Mouse (Mus musculus) MEL-GATA-1-ER (cell line): Measurements from ENCODE around the gene Nob1.

Experiments used
- DNase-seq: peaks from one replicate; pipeline ENCODE4 v3.0.0-alpha.2; 2012; ENCODE audit warnings: low read depth; ENCODE audit errors: extremely low read depth

Nob1 gene

DNA sequence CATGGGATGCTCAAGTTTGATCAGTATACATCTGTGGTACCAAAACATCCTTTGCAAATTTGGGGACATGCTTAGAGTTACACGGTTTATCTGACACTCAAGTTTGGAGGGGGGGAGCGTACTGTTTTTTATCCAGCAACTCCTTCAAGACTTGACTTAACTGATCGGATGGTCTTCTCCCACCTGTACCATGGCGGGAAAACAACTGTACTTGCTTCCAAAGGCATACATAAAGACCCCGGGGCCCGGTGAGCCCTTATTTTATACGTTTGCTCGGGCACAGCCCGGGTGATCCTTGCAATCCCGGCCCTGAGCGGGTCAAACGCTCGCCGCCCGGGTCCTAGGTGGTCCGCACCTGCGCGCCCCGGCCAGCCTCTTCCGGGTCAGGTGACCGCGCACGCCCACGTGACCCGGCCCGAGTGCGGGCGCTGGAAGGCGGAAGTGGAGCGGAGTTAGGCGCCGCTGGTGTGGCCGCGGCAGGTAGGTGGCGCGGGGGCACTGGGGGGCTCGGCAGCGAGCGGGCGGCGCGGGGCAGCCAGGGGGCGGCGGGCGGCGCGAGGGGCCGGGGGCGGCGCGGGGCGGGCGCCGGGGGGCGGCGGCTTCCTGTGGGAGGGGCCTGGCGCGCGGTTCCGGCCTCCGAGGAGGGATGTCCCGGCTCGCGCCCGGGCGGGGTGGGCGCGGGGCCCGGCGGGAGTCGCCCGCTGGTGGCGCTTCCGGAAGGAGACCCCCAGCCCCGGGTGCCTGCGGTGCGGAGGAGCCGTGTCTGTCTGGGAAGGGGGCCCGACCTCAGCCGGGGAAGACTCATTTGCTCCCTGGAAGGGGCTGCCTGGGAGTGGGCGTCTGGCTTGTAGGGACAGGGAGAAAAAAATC lies 11.3 kb upstream of the Nob1 start, which contains the start of gene Wwp2:
TSS of gene Wwp2 (plus strand) at position 404 of the 870 bp plus-strand sequence.
- DNase-seq, result peak; percentile 35

- DNase-seq, result peak; percentile 38
Measured at GRCm38 (mm10) chr8:107435421-107435961, 10.6 kb upstream of the Nob1 start.

DNA sequence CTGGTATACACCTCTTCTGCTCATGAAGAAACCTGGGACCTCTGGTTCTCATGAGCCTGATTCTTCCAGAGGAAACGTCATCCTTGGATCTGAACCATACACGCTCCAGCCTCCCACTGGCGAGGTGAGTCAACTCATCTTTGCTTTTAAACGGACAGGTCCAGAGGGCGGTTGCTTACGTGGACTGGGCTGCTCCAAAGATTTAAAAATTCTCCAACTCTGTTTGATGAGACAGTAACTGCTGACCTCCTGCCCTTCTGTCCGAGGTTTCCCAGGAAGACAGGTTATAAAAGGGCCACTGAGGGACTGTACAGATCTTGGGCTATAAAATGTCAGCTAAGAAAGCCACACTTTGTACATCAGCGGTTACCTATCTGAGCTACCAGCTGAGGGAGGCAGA lies 6.0 kb upstream of the Nob1 start:
- no peak for DNase-seq

DNA sequence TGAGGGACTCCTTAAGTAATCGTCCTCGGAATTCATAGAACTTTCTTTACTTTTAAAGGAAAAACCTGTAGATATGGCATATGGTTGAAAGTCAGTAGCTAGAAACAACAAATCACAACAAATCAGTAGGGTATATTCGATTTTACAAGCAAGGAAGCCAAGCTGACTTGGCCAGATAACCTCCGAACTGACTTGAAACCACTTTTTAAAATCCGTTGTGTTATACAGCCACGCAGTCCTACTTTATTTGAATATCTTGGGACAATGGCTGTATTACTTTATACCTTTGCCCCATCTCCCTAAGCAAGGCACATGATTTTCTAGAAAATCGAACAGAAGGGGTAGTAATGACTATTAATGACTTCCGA lies 363 bp upstream of the Nob1 start:
- DNase-seq, result no peak

DNA sequence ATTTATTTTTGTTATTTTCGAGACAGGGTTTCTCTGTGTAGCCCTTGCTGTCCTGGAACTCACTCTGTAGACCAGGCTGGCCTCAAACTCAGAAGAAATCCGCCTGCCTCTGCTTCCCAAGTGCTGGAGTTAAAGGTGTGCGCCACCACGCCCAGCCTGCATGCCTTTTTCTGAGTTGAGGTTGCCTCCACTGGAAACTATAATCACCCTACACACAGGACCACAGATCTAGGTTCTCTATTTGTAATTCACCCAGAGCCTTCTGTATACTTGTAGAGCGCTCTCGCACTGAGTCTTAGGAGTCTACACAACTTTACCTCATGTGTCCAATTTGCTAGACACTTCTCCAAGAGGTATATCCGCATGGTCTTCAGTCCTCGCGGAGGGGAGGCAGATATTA lies 675 bp downstream of the Nob1 start:
- DNase-seq, result no peak

GRCm38 (mm10) chr8:107417001-107417400 lies 7.8 kb downstream of the Nob1 start:
- DNase-seq, result no peak

DNA sequence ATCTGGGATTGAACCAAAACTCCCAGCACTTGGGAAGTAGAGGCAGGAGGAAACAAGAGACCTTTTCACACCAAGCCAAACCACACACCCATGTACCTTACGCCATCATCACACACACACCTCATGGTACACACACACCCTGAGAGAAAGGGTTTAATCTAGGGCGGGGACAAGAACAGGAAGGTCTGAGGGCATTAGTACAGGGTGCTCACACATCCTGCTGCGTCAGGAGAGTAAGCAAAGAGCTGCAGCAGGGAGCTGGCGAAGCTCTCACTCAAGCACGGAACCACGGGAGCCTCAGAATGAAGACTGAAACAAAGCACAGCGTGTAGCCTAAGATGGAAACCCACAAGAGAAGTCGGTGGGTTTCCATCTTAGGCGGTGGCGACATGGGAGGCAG lies 11.0 kb downstream of the Nob1 start:
- DNase-seq, result no peak

DNA sequence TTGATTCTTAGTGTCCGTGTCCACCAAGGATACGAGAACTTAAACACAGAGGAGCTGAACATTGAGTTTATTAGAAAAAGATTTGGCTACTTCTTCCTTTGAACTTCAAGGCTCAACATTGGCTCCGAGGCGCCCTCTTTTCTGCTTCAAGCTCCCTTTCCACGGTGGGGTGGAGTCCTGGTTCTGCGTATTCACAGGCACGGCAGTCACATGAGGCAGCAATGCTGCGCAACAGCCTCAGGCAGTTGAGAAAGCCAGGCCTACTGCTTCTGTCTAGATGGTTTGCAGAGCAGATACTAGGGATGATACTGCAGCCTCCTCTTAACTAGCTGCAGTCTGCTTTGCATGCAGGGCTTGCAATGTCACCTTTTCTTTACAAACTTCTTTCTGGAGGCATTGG lies 12.3 kb downstream of the Nob1 start:
- DNase-seq, result no peak

DNA sequence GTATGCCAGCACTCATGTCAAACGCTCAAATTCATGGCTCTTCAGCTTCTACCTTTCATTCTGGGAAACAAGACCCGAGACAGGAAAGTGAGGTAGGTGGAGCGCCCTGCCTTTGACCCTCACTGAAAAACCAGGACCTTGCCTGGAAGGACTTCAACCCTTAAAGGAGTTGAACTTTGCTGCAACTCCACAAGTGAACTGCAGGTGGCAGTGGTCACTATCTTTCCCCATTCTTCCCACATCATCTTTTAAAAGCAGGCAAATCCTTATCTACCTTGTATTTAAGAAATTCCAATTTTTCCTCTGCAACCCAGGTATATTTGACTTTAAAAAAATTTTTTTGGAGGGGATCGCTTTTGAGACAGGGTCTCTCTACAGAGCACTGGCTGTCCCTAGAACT lies 13.5 kb downstream of the Nob1 start:
- no peak for DNase-seq

DNA sequence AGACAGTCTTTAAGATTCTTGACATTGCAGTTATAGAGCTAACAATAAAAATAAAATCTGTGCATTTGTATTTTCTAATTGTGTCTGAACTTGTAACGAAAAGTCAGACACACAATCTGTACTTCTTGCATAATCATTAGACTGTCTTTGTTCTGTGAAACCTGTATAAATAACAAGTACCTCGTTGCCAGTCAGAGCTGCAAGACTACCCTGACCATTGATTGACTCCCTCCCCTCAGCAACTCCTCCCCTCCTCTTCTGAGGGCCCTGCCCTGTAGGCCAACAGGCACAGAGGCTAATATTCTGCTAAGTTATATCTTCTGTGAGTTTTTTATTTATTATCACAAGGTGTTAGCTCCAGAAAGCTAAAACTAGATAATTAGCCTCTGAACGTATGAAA lies 18.9 kb downstream of the Nob1 start:
- DNase-seq, result no peak

- DNase-seq, result no peak
Measured at GRCm38 (mm10) chr8:107404057-107404456, 20.8 kb downstream of the Nob1 start.

- peak; percentile 94 for DNase-seq
Measured at GRCm38 (mm10) chr8:107403038-107403781, 21.6 kb downstream of the Nob1 start, which contains the start of gene Nqo1. Nqo1 (minus strand) TSS chr8:107403206.

DNA sequence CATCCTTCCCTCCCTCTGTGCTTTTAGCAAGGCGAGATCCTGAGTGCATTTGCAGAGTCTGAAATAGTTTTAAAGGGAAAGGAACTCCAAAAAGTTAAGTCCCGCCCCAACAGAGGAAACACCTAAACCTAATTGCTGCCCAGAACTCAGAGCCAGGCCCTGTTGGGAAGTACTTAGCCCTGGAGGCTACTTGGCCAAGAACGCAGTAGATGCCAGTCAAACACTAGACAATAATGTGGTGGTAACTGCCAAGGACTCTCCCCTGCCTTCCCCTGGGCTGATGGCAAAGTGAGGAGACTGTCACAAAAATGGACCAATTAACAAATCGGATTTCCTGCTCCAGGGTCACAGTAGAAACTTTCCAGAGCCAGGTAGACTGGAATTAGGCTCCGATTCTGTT lies 23.0 kb downstream of the Nob1 start:
- no peak for DNase-seq

DNA sequence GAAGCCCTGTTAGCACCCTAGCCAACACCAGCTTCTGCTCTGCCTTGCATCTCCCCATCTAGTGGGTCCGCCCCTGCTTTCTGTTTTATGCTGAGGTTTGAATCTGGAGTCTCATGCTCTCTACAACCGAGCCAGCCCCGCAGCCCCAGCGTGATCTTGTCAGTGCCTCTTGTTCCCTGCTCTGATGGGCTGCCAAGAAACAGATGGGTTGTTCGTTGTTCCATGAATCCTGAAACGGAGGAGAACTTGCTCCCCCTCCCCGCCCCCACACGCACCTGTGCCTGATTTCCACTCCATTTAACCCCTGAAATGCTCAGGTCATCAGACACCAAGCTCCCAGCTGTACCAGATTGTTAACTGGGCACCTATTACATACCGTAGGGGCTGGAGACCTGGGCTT lies 25.4 kb downstream of the Nob1 start:
- no peak for DNase-seq

DNA sequence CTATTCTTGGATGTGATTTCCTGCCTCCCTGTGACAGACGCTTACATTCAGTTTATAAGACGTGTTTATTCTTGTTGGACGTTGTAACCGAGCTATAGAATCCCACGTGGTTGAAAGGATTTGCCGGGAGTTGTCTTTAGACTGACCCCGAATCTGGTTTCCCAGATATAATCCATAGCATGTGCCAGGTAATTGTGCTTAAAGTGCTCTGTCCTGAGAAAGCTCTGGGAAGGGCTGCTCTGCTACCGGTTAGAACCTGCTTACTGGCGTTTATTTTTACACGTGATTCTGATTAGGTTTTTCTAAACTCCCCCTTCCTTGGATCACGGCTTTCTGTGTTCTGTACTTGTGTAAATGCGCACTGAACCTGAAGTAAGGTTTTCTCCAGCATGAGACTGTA lies 27.2 kb downstream of the Nob1 start:
- no peak for DNase-seq

DNA sequence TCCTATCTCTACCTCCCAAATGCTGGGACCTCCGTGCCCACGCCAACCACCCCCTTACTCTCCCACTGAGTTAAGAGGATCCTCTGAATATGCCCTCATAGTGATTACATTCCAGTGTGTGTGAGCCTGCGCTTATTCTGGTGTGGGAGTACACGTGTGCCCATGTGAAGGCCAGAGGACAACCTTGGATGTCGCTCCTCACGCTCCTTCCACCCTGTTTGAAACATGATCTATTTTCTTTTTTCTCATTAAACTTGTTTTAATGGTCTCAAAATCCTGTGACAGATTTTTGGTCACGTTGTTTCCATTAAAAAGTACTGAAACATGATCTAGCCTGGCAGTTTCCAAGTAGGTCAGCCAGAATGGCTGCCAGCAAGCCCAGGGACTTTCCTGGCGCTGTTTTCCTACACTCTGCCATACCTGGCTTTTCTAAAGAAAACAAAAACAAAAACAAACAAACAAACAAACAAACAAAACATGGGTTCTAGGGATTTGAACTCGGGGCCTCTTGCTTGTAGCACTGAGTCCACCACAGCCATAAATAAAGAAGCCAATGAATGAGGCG lies 28.7 kb downstream of the Nob1 start:
- no peak for DNase-seq

DNA sequence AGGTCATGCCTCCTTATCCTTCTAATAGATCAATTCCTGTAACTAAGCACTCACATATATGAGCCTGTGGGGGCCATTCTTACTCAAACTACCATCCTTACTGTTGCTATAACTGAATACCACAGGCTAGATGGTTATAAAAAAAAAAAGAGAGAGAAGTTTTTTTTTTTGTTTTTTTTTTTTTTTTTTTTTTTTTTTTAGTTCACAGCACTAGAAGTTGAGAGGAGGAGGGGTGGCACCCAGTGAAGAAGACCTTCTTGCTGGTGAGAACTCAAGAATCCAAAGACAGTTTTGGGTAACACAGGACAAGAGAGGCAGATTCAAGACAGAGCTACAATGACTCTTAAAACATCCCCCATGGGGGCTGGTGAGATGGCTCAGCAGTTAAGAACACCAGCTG lies 29.5 kb downstream of the Nob1 start:
- no peak for DNase-seq

DNA sequence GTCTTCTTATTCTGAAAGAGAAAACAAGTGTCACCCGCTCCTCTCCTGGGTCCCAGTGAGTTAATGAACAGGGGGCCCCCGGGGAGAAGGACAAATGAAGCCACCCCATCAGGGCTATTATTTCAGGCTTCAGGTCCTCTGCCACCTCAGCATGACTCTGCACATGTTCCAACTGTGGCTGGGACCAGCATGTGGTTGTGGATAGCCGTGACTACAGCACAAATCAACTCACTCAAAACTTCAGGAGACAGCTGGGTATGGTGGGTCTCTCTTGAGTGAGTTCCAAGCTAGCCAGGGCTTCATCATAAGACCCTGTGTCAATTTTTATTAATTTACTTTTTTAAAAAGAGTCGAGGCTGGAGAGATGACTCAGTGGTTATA lies 33.7 kb downstream of the Nob1 start:
- no peak for DNase-seq

- DNase-seq, result no peak
Measured at GRCm38 (mm10) chr8:107390476-107391135, 34.2 kb downstream of the Nob1 start.

GRCm38 (mm10) chr8:107389557-107389956 lies 35.3 kb downstream of the Nob1 start:
- DNase-seq, result no peak

DNA sequence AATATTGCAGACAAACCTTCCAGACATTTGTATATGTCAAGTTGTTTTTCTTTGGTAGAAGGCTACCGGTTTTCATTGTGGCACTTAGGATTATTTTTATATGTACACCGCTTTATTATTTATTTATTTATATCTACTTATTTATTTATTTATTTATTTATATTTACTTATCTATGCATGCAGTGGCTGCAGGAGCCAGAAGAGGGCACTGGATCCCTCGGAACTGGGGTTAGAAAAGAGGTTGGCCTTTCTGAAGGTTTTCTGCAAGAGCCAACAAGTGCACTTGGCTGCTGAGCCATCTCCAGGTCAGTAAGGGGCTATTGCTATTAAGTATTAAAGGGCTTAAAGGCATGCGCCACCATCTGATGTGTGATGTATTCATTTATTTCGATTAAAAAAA lies 37.0 kb downstream of the Nob1 start:
- no peak for DNase-seq

- DNase-seq, result peak; percentile 62
Measured at GRCm38 (mm10) chr8:107386642-107387041, 38.2 kb downstream of the Nob1 start.
